Mouse (Mus musculus): ENCODE data around the gene Adam26a.
"Not testable (repeated sequence)": the region's sequence is repeated elsewhere in the genome, so short reads cannot be mapped to it uniquely, and the experiment has no call there.

The Adam26a gene

DNA sequence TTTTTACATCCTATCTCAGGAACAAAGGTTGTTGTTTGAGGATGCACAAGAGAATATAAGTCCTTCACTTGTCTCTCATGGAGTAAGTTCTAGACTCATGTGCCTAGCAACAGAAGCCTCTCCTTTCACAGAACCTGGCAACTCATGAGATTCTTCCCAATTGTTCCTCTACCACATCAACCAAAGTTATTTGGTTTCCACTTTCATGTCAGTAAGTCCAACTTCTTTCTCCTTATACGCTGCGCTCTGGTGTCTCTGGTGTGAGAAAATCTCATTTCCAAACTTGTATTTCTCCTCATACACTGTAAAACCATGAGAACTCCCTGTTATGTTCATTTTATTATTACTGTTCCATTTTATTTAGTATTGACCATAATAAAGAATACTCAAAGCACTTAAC, at the start of gene Adam26a:
Gene Adam26a (minus strand): TSS at position 101 of the 400 bp plus-strand sequence.
- DNase-seq (ENCODE audit: low spot score): not testable (repeated sequence)

DNA sequence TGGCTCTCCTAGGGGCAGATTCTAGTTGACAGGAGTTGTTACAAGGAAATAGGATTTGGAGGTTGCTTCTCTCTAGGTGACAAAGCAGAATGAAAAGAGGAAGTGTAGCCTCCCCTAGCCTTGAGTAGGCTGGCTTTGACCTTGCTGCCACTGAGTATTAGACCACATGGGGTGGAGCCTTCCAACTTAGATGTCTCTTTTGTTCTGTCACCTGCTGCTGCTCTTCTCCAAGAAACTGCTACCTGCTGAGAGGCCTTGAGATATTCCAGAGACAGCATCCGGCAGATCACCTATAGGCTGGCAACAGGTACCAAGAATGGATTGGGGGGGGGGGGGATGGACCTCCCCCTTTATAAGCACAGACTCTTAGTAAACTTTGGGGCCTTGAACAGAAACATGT, 39.5 kb upstream of the Adam26a start:
- no peak for DNase-seq (ENCODE audit: low spot score)

DNA sequence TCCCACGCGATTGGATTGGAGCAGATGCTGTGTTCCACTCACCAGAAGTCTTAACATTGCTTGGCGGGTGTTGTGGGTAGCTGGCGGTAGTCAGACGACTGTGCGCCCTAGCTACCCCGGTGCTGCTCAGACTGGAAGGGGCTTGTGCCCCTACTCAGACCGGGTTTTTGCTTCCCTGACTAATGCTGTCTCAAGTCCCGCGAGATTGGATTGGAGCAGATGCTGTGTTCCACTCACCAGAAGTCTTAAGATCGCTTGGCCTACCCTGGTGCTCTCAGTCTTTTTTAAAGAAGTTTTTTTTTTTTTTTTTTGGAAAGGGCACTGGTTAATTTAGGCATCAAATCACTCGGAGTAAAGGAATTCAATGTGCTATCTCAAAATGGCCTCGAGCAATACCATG, 27.1 kb upstream of the Adam26a start:
- not testable (repeated sequence) for DNase-seq (ENCODE audit: low spot score)

DNA sequence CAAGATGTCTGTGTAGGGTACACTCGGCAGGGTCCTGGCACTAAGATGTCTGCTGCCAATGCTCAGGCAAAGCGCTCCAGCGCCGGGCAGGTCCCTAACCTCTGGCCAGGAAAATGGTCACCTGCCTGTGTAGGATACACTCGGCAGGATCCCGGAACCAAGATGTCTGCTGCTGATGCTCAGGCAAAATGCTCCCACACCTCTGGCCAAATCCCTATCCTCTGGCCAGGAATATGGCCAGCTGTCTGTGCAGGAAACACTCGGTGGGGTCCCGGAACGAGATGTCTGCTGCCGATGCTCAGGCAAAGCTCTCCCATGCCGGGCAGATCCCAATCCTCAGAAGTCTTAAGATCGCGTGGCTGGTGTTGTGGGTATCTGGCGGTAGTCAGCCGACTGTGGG, 26.7 kb upstream of the Adam26a start:
- not testable (repeated sequence) for DNase-seq (ENCODE audit: low spot score)

DNA sequence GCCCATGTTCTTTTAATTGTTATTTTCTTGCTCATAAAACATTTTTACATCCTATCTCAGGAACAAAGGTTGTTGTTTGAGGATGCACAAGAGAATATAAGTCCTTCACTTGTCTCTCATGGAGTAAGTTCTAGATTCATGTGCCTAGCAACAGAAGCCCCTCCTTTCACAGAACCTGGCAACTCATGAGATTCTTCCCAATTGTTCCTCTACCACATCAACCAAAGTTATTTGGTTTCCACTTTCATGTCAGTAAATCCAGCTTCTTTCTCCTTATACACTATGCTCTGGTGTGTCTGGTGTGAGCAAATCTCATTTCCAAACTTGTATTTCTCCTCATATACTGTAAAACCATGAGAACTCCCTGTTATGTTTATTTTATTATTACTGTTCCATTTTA, 48.5 kb downstream of the Adam26a start, which contains the start of gene Adam26b:
Gene Adam26b (minus strand): TSS at position 101 of the 400 bp plus-strand sequence.
- not testable (repeated sequence) for DNase-seq (ENCODE audit: low spot score)
